Mouse (Mus musculus) olfactory bulb, adult 2 months (tissue): ENCODE measurements around the gene Ppp1r18.

Experiments used
- CTCF ChIP-seq: fragments of 200-500 bp; IDR thresholded peaks from 2 replicates; pipeline ENCODE4 v1.5.1; 2012; ENCODE audit warnings: low read depth, mild to moderate bottlenecking, low read length, moderate library complexity; ENCODE audit not compliant: insufficient read depth
- POLR2A ChIP-seq: fragments of 200-500 bp; IDR thresholded peaks from 2 replicates; pipeline ENCODE4 v1.6.1; 2012; ENCODE audit warnings: mild to moderate bottlenecking, low read depth, low read length, moderate library complexity; ENCODE audit not compliant: insufficient read depth

DNA sequence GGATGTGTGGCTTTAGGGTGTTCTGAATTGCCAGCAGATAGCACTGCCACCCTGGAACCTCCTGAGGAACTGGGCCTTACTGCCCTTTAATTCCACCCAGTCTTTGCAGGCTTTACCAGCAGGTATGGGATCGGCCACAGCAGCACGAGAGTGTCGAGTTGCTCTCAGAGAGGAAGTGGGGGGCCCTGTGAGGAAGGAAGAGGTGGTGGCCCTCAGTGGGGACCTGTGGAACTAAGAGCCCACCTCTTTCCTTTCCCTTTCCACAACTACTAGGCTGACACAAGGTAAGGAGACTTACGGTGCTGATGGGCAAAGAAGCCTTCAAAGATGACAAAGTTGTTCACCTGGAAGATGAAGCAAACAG, 38.6 kb downstream of the Ppp1r18 start:
- TF ChIP-seq CTCF (no peak), POLR2A (no peak)
